Mouse (Mus musculus): Measurements from ENCODE around the gene Ftsj3.

DNA sequence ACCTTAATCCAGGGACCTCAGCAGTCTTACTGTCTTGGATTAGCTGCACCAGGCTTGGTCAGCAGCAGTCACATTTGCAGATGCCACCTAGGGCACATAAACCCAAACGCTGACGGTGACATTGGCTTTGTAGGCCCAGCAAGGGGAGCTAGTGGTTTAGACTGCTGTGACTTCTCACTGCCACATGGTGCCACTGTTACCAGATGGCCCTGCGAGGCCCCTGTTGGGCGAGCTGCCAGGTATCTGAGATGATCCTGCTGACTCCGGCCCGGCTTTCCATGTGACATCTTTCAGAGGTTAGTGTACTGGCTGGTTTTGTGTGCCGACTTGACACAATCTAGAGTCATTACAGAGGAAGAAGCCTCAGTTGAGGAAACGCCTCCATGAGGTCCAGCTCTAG, 33.5 kb upstream of the Ftsj3 start:
- peak; percentile 70 for TF ChIP-seq CTCF (IDR thresholded peaks at IDR 0.05; ENCODE audit: low read depth)
- TF ChIP-seq EP300 (IDR thresholded peaks at IDR 0.05; ENCODE audit: low read depth) = no peak

Data from heart, postnatal 0 days (tissue).